Mouse (Mus musculus): Measurements from ENCODE around the gene Clcn7. TPM values are rescaled to one million over a fixed set of nuclear protein-coding genes. Genes with fewer than 3 reads are reported as not detected.

Clcn7 gene
- polyA plus RNA-seq, 1 experiment from 2014 or later, result 29.1 TPM

- Histone ChIP-seq H3K4me3 (replicated peaks) (no peak overlapping the region), H3K27me3 (no peaks in the 10 kb centered on the region), H3K27ac (no peak overlapping the region), H3K36me3 (peaks cover 12% of the 10 kb centered on the region), H3K9me3 (no peaks in the 10 kb centered on the region), H3K9ac (replicated peaks) (no peak overlapping the region; the same call in 1 of the 2 replicates), H3K4me1 (replicated peaks) (peaks cover 22% of the 10 kb centered on the region), H3K4me2 (replicated peaks) (no peak overlapping the region)
- WGBS, result 90% methylated on average over 6 of the region's 6 CpGs
- no peak for ATAC-seq
Measured at GRCm38 (mm10) chr17:25135622-25136021, 2.4 kb downstream of the Clcn7 start.

GRCm38 (mm10) chr17:25138803-25139202 lies 5.6 kb downstream of the Clcn7 start:
- Histone ChIP-seq H3K4me1 (replicated peaks) (peaks cover 18% of the 10 kb centered on the region), H3K36me3 (peaks cover 18% of the 10 kb centered on the region), H3K27ac (no peak overlapping the region), H3K4me3 (replicated peaks) (no peak overlapping the region), H3K4me2 (replicated peaks) (no peak overlapping the region), H3K27me3 (no peaks in the 10 kb centered on the region), H3K9ac (replicated peaks) (0 out of 2 replicates have a peak overlapping the region, but pooled peaks have one; percentile 23), H3K9me3 (no peaks in the 10 kb centered on the region)
- WGBS, result 100% methylated on average over 1 of the region's 1 CpGs
- ATAC-seq, result no peak

- peaks cover 26% of the 10 kb centered on the region for H3K36me3 ChIP-seq
- H3K4me1 ChIP-seq (replicated peaks), result peaks cover 9% of the 10 kb centered on the region
- no peak overlapping the region for H3K4me2 ChIP-seq (replicated peaks)
- H3K27ac ChIP-seq, result no peak overlapping the region
- H3K9me3 ChIP-seq, result no peaks in the 10 kb centered on the region
- no peak overlapping the region for H3K9ac ChIP-seq (replicated peaks)
- WGBS, result 70% methylated on average over 4 of the region's 4 CpGs
- ATAC-seq, result no peak
- no peak overlapping the region for H3K4me3 ChIP-seq (replicated peaks)
- no peaks in the 10 kb centered on the region for H3K27me3 ChIP-seq
Measured at GRCm38 (mm10) chr17:25139960-25140359, 6.8 kb downstream of the Clcn7 start.

- no peak within 1 kb of the TSS for H3K4me2 ChIP-seq (replicated peaks)
- H3K27me3 ChIP-seq, result no peaks in the 10 kb centered on the region
- no peak within 1 kb of the TSS for H3K4me3 ChIP-seq (replicated peaks)
- H3K27ac ChIP-seq, result no peak within 1 kb of the TSS
- peaks cover 48% of the 10 kb centered on the region for H3K36me3 ChIP-seq
- ATAC-seq, result no peak
- 94% methylated on average over 1 of the region's 1 CpGs for WGBS
- no peak within 1 kb of the TSS; the same call in 1 of the 2 replicates for H3K9ac ChIP-seq (replicated peaks)
- H3K4me1 ChIP-seq (replicated peaks), result no peaks in the 10 kb centered on the region
- H3K9me3 ChIP-seq, result no peaks in the 10 kb centered on the region
Measured at GRCm38 (mm10) chr17:25162161-25162560, 29.0 kb downstream of the Clcn7 start, which contains the start of gene Ccdc154. Ccdc154 (plus strand) TSS chr17:25162461.

- Histone ChIP-seq H3K4me1 (replicated peaks) (no peaks in the 10 kb centered on the region), H3K27ac (no peak overlapping the region), H3K9ac (replicated peaks) (no peak overlapping the region; the same call in 1 of the 2 replicates), H3K4me2 (replicated peaks) (no peak overlapping the region), H3K36me3 (peaks cover 37% of the 10 kb centered on the region), H3K27me3 (no peaks in the 10 kb centered on the region), H3K4me3 (replicated peaks) (no peak overlapping the region), H3K9me3 (no peaks in the 10 kb centered on the region)
- no peak for ATAC-seq
- 81% methylated on average over 7 of the region's 7 CpGs for WGBS
Measured at GRCm38 (mm10) chr17:25163387-25163786, 30.2 kb downstream of the Clcn7 start.

- H3K9me3 ChIP-seq, result no peaks in the 10 kb centered on the region
- H3K4me3 ChIP-seq (replicated peaks), result no peak overlapping the region
- H3K4me1 ChIP-seq (replicated peaks), result no peaks in the 10 kb centered on the region
- H3K9ac ChIP-seq (replicated peaks), result no peak overlapping the region
- 84% methylated on average over 3 of the region's 3 CpGs for WGBS
- H3K4me2 ChIP-seq (replicated peaks), result no peak overlapping the region
- peaks cover 25% of the 10 kb centered on the region for H3K36me3 ChIP-seq
- no peak overlapping the region for H3K27ac ChIP-seq
- ATAC-seq, result no peak
- no peaks in the 10 kb centered on the region for H3K27me3 ChIP-seq
Measured at GRCm38 (mm10) chr17:25164770-25165169, 31.6 kb downstream of the Clcn7 start.

- no peak overlapping the region for H3K4me2 ChIP-seq (replicated peaks)
- H3K4me3 ChIP-seq (replicated peaks), result no peak overlapping the region
- H3K9ac ChIP-seq (replicated peaks), result no peak overlapping the region
- WGBS, result 77% methylated on average over 6 of the region's 6 CpGs
- H3K27ac ChIP-seq, result no peak overlapping the region
- no peaks in the 10 kb centered on the region for H3K27me3 ChIP-seq
- ATAC-seq, result no peak
- no peaks in the 10 kb centered on the region for H3K9me3 ChIP-seq
- peaks cover 12% of the 10 kb centered on the region for H3K36me3 ChIP-seq
- no peaks in the 10 kb centered on the region for H3K4me1 ChIP-seq (replicated peaks)
Measured at GRCm38 (mm10) chr17:25165970-25166671, 32.9 kb downstream of the Clcn7 start.

GRCm38 (mm10) chr17:25169706-25170105 lies 36.5 kb downstream of the Clcn7 start:
- Histone ChIP-seq H3K27me3 (no peaks in the 10 kb centered on the region), H3K9ac (replicated peaks) (no peak overlapping the region), H3K4me2 (replicated peaks) (no peak overlapping the region), H3K4me3 (replicated peaks) (no peak overlapping the region), H3K4me1 (replicated peaks) (no peaks in the 10 kb centered on the region), H3K36me3 (no peaks in the 10 kb centered on the region), H3K27ac (no peak overlapping the region), H3K9me3 (no peaks in the 10 kb centered on the region)
- ATAC-seq, result no peak
- 90% methylated on average over 2 of the region's 2 CpGs for WGBS

GRCm38 (mm10) chr17:25172558-25172957 lies 39.4 kb downstream of the Clcn7 start:
- H3K4me2 ChIP-seq (replicated peaks), result no peak overlapping the region
- ATAC-seq, result no peak
- H3K27ac ChIP-seq, result no peak overlapping the region
- no peaks in the 10 kb centered on the region for H3K4me1 ChIP-seq (replicated peaks)
- H3K9me3 ChIP-seq, result no peaks in the 10 kb centered on the region
- H3K27me3 ChIP-seq, result no peaks in the 10 kb centered on the region
- no peak overlapping the region for H3K4me3 ChIP-seq (replicated peaks)
- no peak overlapping the region for H3K9ac ChIP-seq (replicated peaks)
- WGBS, result 90% methylated on average over 3 of the region's 3 CpGs
- H3K36me3 ChIP-seq, result no peaks in the 10 kb centered on the region

- no peaks in the 10 kb centered on the region for H3K9me3 ChIP-seq
- 71% methylated on average over 9 of the region's 9 CpGs for WGBS
Measured at GRCm38 (mm10) chr17:25175411-25175810, 42.2 kb downstream of the Clcn7 start, which contains the start of gene Gm38655. Gm38655 (minus strand) TSS chr17:25175471.

GRCm38 (mm10) chr17:25183232-25183631 lies 50.0 kb downstream of the Clcn7 start:
- Histone ChIP-seq H3K27ac (peak overlapping the region; percentile 95; the same call in 1 of the 2 replicates), H3K9ac (replicated peaks) (peak overlapping the region; percentile 91)
- ATAC-seq, result no peak

More at GRCm38 (mm10) chr17:25175411-25175810, 42.2 kb downstream of the Clcn7 start, which contains the start of gene Gm38655:
- no peak for ATAC-seq
- no peaks in the 10 kb centered on the region for H3K4me1 ChIP-seq (replicated peaks)
- no peaks in the 10 kb centered on the region for H3K36me3 ChIP-seq
- no peak within 1 kb of the TSS for H3K4me3 ChIP-seq (replicated peaks)
- 0 out of 2 replicates have a peak, but pooled peaks cover 10% of the 10 kb centered on the region for H3K27me3 ChIP-seq
- no peak within 1 kb of the TSS for H3K4me2 ChIP-seq (replicated peaks)
- H3K9ac ChIP-seq (replicated peaks), result no peak within 1 kb of the TSS
- H3K27ac ChIP-seq, result no peak within 1 kb of the TSS

GRCm38 (mm10) chr17:25184129-25184691 lies 51.0 kb downstream of the Clcn7 start, which contains the start of gene BC003965:
BC003965 (plus strand) TSS chr17:25184554.
- H3K27me3 ChIP-seq, result peaks cover 6% of the 10 kb centered on the region; the same call in 1 of the 2 replicates
- ATAC-seq, result peak; percentile 88
- WGBS, result under 1% methylated on average over 50 of the region's 50 CpGs
- H3K27ac ChIP-seq, result peak within 1 kb of the TSS; percentile 95
- H3K9me3 ChIP-seq, result no peaks in the 10 kb centered on the region
- H3K36me3 ChIP-seq, result no peaks in the 10 kb centered on the region
- peak within 1 kb of the TSS; percentile 100 for H3K4me2 ChIP-seq (replicated peaks)
- H3K9ac ChIP-seq (replicated peaks), result peak within 1 kb of the TSS; percentile 91
- peak within 1 kb of the TSS; percentile 81 for H3K4me3 ChIP-seq (replicated peaks)
- peaks cover 28% of the 10 kb centered on the region for H3K4me1 ChIP-seq (replicated peaks)

More at GRCm38 (mm10) chr17:25183232-25183631, 50.0 kb downstream of the Clcn7 start:
- Histone ChIP-seq H3K4me3 (replicated peaks) (peak overlapping the region; percentile 81), H3K9me3 (no peaks in the 10 kb centered on the region), H3K4me2 (replicated peaks) (peak overlapping the region; percentile 100), H3K4me1 (replicated peaks) (peaks cover 24% of the 10 kb centered on the region), H3K27me3 (peaks cover 10% of the 10 kb centered on the region; the same call in 1 of the 2 replicates), H3K36me3 (no peaks in the 10 kb centered on the region)
